9 mouse cellular contexts compared by ENCODE assay signal in the genomic region with DNA sequence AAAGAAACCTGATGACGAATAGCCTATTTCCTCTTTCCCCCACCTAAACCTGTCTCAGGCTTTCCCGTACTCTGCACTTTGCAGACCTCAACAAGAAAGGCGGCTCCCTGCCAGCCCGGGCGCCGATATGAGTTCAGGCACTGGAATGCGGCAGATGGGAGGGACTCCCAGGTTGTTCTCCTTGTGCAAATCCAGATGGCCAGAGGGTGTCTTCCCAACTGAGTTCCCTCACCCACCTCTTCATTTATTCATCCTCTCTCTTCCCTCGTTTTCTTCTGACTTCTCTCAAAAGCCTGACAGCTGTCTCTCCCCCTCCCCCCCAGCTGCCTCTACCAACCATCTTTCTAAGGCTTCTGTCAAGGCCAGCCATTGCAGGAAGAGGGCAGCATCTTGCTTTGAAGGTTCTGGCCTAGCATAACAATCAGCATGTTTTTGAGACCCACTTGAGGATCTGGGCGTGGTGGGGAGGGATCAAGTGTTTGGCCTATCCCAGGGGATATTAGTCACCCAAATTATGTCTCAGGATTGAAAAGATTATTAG.
A peak's percentile ranks its signal among the peaks of the same experiment; 100 is the strongest.
DNase-seq lines count a peak whose midpoint lies in the region; ATAC-seq and TF ChIP-seq lines count a peak whose summit lies in the region.
"Had no signal": no experiment of that assay in that cellular context is flagged by ENCODE, and none has a peak within 500 bp of the region (broad histone marks: within the 10 kb centered on the region; RNA-seq: fewer than 3 reads in every experiment).

No protein-coding gene starts in this region.

- in situ Hi-C loops in ES-E14 (cut with MboI; ENCODE audit: low sequenced_read_pairs in 2 of 2, unreplicated experiment in 2 of 2): no loop called here

- peak overlapping the region; percentile 72; the same call in 1 of the 2 replicates for H3K27ac ChIP-seq in ES-E14 (ENCODE audit: insufficient read depth, low read depth, low read length, poor library complexity, severe bottlenecking)
- peak overlapping the region; percentile 84 for H3K27ac ChIP-seq in forebrain, embryonic 13.5 days
- peak overlapping the region; percentile 61 for H3K27ac ChIP-seq in hindbrain, embryonic 14.5 days
- peak overlapping the region; percentile 75 for H3K27ac ChIP-seq in midbrain, embryonic 14.5 days (replicated peaks; ENCODE audit: low read depth, low read length)

- H3K4me3 ChIP-seq in ES-E14 (ENCODE audit: insufficient read depth in 1 of 2, low read depth in 1 of 2, low read length in 2 of 2, poor library complexity in 1 of 2, severe bottlenecking in 1 of 2): 0 out of 4 replicates have a peak overlapping the region, but pooled peaks of 1 of the 2 experiments have one; percentile 12
- H3K4me3 ChIP-seq in forebrain, embryonic 13.5 days: no peak overlapping the region
- H3K4me3 ChIP-seq in hindbrain, embryonic 14.5 days (replicated peaks; ENCODE audit: low read length): no peak overlapping the region
- H3K4me3 ChIP-seq in midbrain, embryonic 14.5 days (replicated peaks; ENCODE audit: low read depth, low read length): no peak overlapping the region
- H3K4me3 ChIP-seq: erythroblast, embryonic 14.5 days had no signal

- intact Hi-C loops in left cerebral cortex, postnatal 25 days (cut with DNase I): loop anchor here (5.0 kb wide), 1 partner anchor 160 kb away; no protein-coding TSS in a partner anchor

- peaks cover 29 to 39% of the 10 kb centered on the region in 2 experiments for H3K4me1 ChIP-seq in ES-E14 (ENCODE audit: control insufficient read depth in 2 of 2, insufficient read depth in 2 of 2, low read length in 2 of 2, poor library complexity in 1 of 2)
- H3K4me1 ChIP-seq in forebrain, embryonic 13.5 days: peaks cover 52% of the 10 kb centered on the region
- peaks cover 29% of the 10 kb centered on the region for H3K4me1 ChIP-seq in hindbrain, embryonic 14.5 days (replicated peaks; ENCODE audit: control insufficient read depth, insufficient read depth, low read length)
- peaks cover 28% of the 10 kb centered on the region for H3K4me1 ChIP-seq in midbrain, embryonic 14.5 days (ENCODE audit: control insufficient read depth, insufficient read depth, low read length)

- H3K4me2 ChIP-seq in forebrain, embryonic 13.5 days: peak overlapping the region; percentile 37
- H3K4me2 ChIP-seq in hindbrain, embryonic 14.5 days (replicated peaks): peak overlapping the region; percentile 28; the same call in 1 of the 2 replicates
- peak overlapping the region; percentile 26; the same call in 1 of the 2 replicates for H3K4me2 ChIP-seq in midbrain, embryonic 14.5 days (ENCODE audit: low read length)

- no peaks in the 10 kb centered on the region for H3K36me3 ChIP-seq in ES-E14 (ENCODE audit: control insufficient read depth, insufficient read depth, low read length, poor library complexity, severe bottlenecking)
- H3K36me3 ChIP-seq in forebrain, embryonic 13.5 days (ENCODE audit: poor library complexity, severe bottlenecking): no peaks in the 10 kb centered on the region
- H3K36me3 ChIP-seq in hindbrain, embryonic 14.5 days (replicated peaks; ENCODE audit: control insufficient read depth, insufficient read depth): no peaks in the 10 kb centered on the region
- H3K36me3 ChIP-seq in midbrain, embryonic 14.5 days (ENCODE audit: control insufficient read depth, insufficient read depth, low read length): no peaks in the 10 kb centered on the region

- WGBS in forebrain, embryonic 13.5 days: 3% methylated on average over 9 of the region's 9 CpGs
- 9% methylated on average over 9 of the region's 9 CpGs for WGBS in hindbrain, embryonic 14.5 days
- WGBS in midbrain, embryonic 14.5 days: 7% methylated on average over 9 of the region's 9 CpGs

- peak; percentile 39; the same call in 1 of the 2 replicates for ATAC-seq in forebrain, embryonic 13.5 days
- ATAC-seq in hindbrain, embryonic 14.5 days (ENCODE audit: low FRiP score): peak; percentile 19; the same call in 1 of the 2 replicates
- no peak for ATAC-seq in midbrain, embryonic 14.5 days (ENCODE audit: low FRiP score, low TSS enrichment)

- peak overlapping the region; percentile 5; the same call in 1 of the 2 replicates for H3K9ac ChIP-seq in ES-E14 (ENCODE audit: insufficient read depth, low read depth, low read length, poor library complexity, severe bottlenecking)
- H3K9ac ChIP-seq in forebrain, embryonic 13.5 days: peak overlapping the region; percentile 37; the same call in 1 of the 2 replicates
- 0 out of 2 replicates have a peak overlapping the region, but pooled peaks have one; percentile 24 for H3K9ac ChIP-seq in hindbrain, embryonic 14.5 days
- H3K9ac ChIP-seq in midbrain, embryonic 14.5 days (replicated peaks; ENCODE audit: low read length): no peak overlapping the region

- no peaks in the 10 kb centered on the region for H3K9me3 ChIP-seq in ES-E14 (ENCODE audit: control insufficient read depth, insufficient read depth, low read depth, low read length)
- no peaks in the 10 kb centered on the region for H3K9me3 ChIP-seq in forebrain, embryonic 13.5 days (replicated peaks)
- H3K9me3 ChIP-seq in hindbrain, embryonic 14.5 days (ENCODE audit: control insufficient read depth, low read length): no peaks in the 10 kb centered on the region
- no peaks in the 10 kb centered on the region for H3K9me3 ChIP-seq in midbrain, embryonic 14.5 days (ENCODE audit: control insufficient read depth, low read length)

- no peaks in the 10 kb centered on the region for H3K27me3 ChIP-seq in forebrain, embryonic 13.5 days
- H3K27me3 ChIP-seq in hindbrain, embryonic 14.5 days (ENCODE audit: control insufficient read depth, insufficient read depth, low read length): no peaks in the 10 kb centered on the region
- no peaks in the 10 kb centered on the region for H3K27me3 ChIP-seq in midbrain, embryonic 14.5 days (ENCODE audit: control insufficient read depth, insufficient read depth, low read length)

- peak; percentile 69 for DNase-seq in 3T3-L1 (ENCODE audit: low read depth, low spot score)
- DNase-seq in ES-E14 (ENCODE audit: low read depth, low spot score): peak; percentile 78
- peak; percentile 42 for DNase-seq in hindbrain, embryonic 14.5 days (ENCODE audit: low spot score)
- DNase-seq in left cerebral cortex, postnatal 25 days (ENCODE audit: low spot score in 2 of 2): peak; percentile 33 to 90
- peak; percentile 74 for DNase-seq in midbrain, embryonic 14.5 days
- peak; percentile 75 for DNase-seq in thymus, postnatal 4 days
- no peak for DNase-seq in testis, postnatal 10 days (ENCODE audit: low spot score)

TF ChIP-seq in ES-E14, 5 proteins besides CTCF, POLR2A, EP300 and RAD21:
- TF ChIP-seq ZNF384 (IDR thresholded peaks at IDR 0.05; ENCODE audit: low read depth, low read length): no peak
- TF ChIP-seq CHD2 (IDR thresholded peaks at IDR 0.05; ENCODE audit: low read depth, low read length): no peak; the same call in 1 of the 2 replicates
